Mouse (Mus musculus) E14TG2a.4 (cell line): Measurements from ENCODE around the gene Gm11042.

Experiments
- H3K27me3 ChIP-seq: 2 replicates; pipeline ENCODE4 v1.6.1; 2014; ENCODE audit warnings: low read length, control low read depth; ENCODE audit not compliant: insufficient read depth
- H3K36me3 ChIP-seq: 2 replicates; pipeline ENCODE4 v1.6.1; 2014; ENCODE audit warnings: low read length, control low read depth; ENCODE audit not compliant: insufficient read depth
- H3K4me1 ChIP-seq: replicated peaks from 2 replicates; pipeline ENCODE4 v1.6.1; 2014; ENCODE audit warnings: low read depth, low read length, control low read depth
- H3K4me3 ChIP-seq: replicated peaks from 2 replicates; pipeline ENCODE4 v1.5.1; 2014; ENCODE audit warnings: mild to moderate bottlenecking, low read length
- H3K9me3 ChIP-seq: 2 replicates; pipeline ENCODE4 v1.6.1; 2014; ENCODE audit warnings: low read length, control low read depth
- CTCF ChIP-seq: conservative IDR thresholded peaks from 2 replicates; pipeline ENCODE4 v1.5.1; 2014; ENCODE audit warnings: low read length
- NANOG ChIP-seq: IDR thresholded peaks from 2 replicates; pipeline ENCODE4 v1.6.1; 2014; ENCODE audit warnings: borderline replicate concordance, low read length, mixed read lengths
- POU5F1 ChIP-seq: IDR thresholded peaks from 2 replicates; pipeline ENCODE4 v1.6.1; 2014; ENCODE audit warnings: low read length, borderline replicate concordance

The Gm11042 gene

DNA sequence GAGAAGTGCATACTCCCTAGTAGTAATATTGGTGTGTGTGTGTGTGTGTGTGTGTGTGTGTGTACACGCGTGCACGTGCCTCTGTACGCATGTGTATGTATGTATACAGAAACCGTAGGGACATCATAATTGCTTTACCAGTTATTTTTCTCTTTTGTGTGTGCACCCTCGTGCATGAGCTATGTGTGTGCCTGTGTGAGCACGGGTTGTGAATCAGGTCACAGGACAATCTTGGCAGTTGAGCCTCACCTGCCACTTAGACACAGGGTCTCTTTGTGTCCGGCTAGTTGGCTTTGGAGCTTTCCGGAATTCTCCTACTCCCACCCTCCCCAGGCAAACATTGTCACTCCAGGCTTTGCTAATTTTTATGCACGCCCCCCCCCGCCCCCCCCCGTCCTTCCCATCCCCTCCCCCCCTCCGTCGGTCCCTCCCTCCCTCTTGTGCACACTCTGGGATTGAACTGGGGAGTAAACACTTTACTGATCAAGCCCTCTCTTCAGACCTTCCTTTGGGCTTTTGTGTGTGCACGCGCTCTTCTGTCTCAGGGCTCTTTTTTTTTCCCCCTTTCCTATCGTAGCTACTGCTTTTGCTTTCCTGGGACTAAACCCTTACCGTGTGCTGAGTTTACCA lies at the start of gene Gm11042:
Gm11042 (minus strand) TSS at position 51 of the 630 bp plus-strand sequence.
- no peaks in the 10 kb centered on the region for H3K36me3 ChIP-seq
- H3K4me1 ChIP-seq = peaks cover 20% of the 10 kb centered on the region
- H3K4me3 ChIP-seq = peak within 1 kb of the TSS; percentile 75
- no peaks in the 10 kb centered on the region for H3K27me3 ChIP-seq
- no peaks in the 10 kb centered on the region for H3K9me3 ChIP-seq
- TF ChIP-seq NANOG = no peak
- TF ChIP-seq CTCF = no peak
- TF ChIP-seq POU5F1 = no peak

DNA sequence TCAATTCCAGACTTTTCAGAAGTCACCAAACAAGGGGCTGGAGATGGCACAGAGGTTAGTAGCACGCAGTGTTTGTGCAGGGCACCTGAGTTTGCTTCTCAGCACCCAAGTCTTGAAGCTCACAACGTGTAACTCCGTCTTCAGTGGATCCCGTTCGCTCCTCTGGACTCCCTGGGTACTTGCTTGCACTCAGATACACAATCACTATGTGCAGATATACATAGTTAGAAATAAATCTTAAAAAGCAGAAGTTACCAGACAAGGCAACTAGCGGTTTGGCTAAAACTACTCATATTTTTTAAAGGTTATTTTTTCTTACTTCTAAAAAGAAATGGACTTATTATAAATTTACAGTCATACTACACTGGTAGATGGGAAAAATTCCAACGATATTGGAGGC lies 48.3 kb upstream of the Gm11042 start:
- TF ChIP-seq NANOG = no peak
- TF ChIP-seq CTCF = no peak
- no peak for TF ChIP-seq POU5F1
- H3K36me3 ChIP-seq = no peaks in the 10 kb centered on the region
- no peaks in the 10 kb centered on the region for H3K4me1 ChIP-seq
- H3K27me3 ChIP-seq = no peaks in the 10 kb centered on the region
- H3K4me3 ChIP-seq = no peak overlapping the region
- no peaks in the 10 kb centered on the region for H3K9me3 ChIP-seq

DNA sequence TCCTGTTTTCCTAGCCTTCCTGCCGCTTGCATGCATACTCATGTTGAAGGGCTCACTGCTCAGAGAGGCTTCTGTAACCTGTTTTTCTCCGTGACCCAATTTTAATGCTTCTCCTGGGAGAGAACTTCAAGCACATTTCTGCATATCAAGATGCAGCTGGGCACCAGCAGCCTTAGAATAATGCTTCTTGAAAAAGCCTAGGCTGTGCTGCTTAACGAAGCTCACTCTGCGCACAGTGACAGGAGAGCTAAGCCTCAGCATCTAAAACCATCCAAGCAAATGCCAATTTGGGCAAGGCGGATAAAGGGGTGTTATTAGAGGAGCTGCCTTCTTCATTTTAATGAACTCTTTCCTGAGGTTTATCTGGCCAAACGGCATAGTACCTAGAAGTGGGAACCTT lies 46.9 kb upstream of the Gm11042 start:
- Histone ChIP-seq H3K4me1 (no peaks in the 10 kb centered on the region), H3K36me3 (no peaks in the 10 kb centered on the region)

DNA sequence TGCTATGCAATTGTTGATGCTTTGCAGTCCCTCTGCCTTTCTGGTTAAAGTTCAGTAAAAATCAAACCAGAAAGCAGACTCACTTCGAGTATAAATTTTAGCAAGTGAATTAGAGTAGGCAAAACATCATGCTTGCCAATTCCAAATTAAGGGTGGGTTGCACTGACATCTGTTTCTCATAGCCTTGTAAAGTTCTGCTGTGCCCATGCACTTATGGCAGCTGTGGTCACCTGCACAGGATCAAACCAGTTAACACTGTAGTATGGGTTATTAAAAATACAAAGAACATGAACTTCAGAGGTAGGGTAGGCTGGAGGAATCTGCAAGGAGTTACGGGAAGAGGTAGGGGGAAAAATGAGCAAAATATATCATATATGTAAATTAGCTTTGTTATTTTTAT lies 46.3 kb upstream of the Gm11042 start:
- no peak overlapping the region for H3K4me3 ChIP-seq
- H3K9me3 ChIP-seq = no peaks in the 10 kb centered on the region
- H3K27me3 ChIP-seq = no peaks in the 10 kb centered on the region
- H3K36me3 ChIP-seq = no peaks in the 10 kb centered on the region
- no peaks in the 10 kb centered on the region for H3K4me1 ChIP-seq
- TF ChIP-seq NANOG (no peak), POU5F1 (no peak), CTCF (no peak)

More for the DNA sequence above, 46.9 kb upstream of the Gm11042 start:
- Histone ChIP-seq H3K4me3 (no peak overlapping the region), H3K27me3 (no peaks in the 10 kb centered on the region), H3K9me3 (no peaks in the 10 kb centered on the region)
- TF ChIP-seq POU5F1 (no peak), CTCF (no peak), NANOG (no peak)

DNA sequence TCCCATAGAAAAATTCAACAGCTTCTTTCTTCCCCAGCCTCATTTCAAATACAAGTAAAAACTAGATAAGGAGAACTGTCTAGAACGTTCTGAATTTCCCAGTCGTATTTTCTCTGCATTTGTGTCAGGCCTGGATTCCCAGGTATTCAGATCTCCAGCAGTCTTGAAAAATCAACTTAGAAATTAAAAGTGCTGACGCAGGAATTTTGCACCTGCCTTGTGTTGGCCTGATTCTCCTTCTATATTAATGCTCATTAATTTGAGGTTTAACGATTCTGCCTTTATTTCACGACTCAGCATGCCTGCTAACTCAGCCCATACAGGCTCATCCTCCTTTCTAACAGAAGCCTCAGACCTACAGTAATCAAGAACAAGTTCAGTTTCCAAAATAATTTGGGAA lies 43.6 kb upstream of the Gm11042 start:
- Histone ChIP-seq H3K9me3 (no peaks in the 10 kb centered on the region), H3K4me3 (no peak overlapping the region), H3K27me3 (no peaks in the 10 kb centered on the region), H3K4me1 (no peaks in the 10 kb centered on the region), H3K36me3 (no peaks in the 10 kb centered on the region)
- TF ChIP-seq NANOG (no peak), CTCF (no peak), POU5F1 (no peak)

DNA sequence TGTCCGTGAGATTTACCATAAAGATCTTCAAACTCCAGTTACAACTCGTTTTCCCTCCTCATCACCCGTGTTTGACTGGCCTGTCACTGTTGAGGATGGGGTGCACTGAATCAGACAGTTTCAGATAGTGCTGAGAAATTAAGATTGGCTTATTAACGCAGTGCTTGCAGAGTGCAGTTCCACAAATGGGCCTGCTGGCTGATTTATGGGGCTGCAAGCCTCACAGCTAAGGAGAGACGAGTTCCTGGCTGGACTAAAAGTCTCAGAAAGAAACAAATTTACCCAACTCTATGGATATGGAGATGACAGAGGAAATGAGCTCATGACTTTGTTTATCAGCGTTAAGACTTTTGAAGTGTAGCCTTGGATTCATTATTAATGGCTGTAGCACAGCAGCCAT lies 41.6 kb upstream of the Gm11042 start:
- Histone ChIP-seq H3K4me3 (no peak overlapping the region), H3K36me3 (no peaks in the 10 kb centered on the region), H3K9me3 (no peaks in the 10 kb centered on the region), H3K27me3 (no peaks in the 10 kb centered on the region), H3K4me1 (no peaks in the 10 kb centered on the region)
- TF ChIP-seq CTCF (no peak), NANOG (no peak), POU5F1 (no peak)

DNA sequence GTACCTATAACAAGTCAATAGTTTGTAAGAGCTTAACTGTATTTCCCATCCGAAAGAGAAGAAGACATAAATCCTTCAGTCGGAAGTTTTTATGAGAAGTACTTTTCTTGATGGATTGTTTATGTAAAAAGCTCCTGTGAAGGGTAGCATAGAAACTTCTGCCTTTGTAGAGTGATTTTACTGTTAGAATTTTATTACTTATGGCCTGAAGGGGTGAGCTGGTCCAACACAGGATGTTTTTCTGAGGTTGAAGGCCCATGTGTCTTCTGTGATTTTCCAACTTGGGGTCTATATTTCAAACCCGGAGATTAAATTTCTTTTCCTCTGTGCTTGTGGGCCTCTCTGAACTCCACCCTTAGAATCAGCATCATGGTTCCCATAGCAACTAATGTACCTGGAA lies 26.5 kb upstream of the Gm11042 start:
- Histone ChIP-seq H3K27me3 (no peaks in the 10 kb centered on the region; the same call in 1 of the 2 replicates), H3K4me1 (no peaks in the 10 kb centered on the region), H3K9me3 (no peaks in the 10 kb centered on the region), H3K4me3 (no peak overlapping the region), H3K36me3 (no peaks in the 10 kb centered on the region)
- TF ChIP-seq POU5F1 = no peak
- no peak for TF ChIP-seq NANOG
- TF ChIP-seq CTCF = no peak

DNA sequence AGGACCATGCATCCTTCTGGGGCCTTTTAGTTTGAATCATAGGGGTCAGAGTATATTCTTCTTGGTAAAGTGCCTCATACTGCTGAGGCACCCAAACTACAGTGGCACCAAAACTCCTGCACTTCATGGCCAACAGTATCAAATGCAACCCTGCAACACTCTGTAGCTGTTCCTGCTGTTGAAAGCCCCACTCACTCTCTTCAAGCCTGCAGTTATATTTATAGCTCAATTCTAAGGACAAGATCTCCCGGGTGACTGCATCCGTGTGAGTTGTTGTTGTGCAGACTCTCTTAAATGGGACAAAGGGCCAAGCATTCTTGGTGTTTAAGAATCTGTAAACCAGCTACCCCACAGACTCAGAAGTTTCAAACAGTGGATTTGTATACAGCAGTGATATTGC lies 23.9 kb upstream of the Gm11042 start:
- H3K36me3 ChIP-seq = no peaks in the 10 kb centered on the region
- H3K4me1 ChIP-seq = no peaks in the 10 kb centered on the region
- no peak overlapping the region for H3K4me3 ChIP-seq
- no peak for TF ChIP-seq NANOG
- TF ChIP-seq POU5F1 = no peak
- no peak for TF ChIP-seq CTCF
- no peaks in the 10 kb centered on the region for H3K27me3 ChIP-seq
- H3K9me3 ChIP-seq = no peaks in the 10 kb centered on the region

DNA sequence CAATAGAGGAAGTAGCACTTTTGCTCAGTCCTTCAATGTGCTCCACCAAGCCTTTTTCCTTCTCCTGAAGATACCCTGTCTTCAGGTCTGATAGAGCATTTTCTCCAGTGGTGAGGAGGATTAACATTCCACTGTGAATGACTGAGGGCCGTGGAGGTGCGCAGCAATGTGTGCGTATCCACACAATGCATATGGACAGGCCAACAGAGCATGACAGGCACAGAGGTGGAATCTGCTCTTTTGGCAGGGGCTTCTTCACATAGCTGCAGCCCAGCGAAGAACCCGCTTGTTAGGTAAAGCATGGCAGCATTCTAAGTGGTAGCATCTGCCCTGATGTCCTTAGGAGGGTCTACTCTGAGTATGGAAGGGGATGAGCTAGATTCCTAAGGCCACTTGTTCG lies 17.5 kb upstream of the Gm11042 start:
- H3K4me3 ChIP-seq = no peak overlapping the region
- no peaks in the 10 kb centered on the region for H3K36me3 ChIP-seq
- peaks cover 3% of the 10 kb centered on the region; the same call in 1 of the 2 replicates for H3K27me3 ChIP-seq
- H3K4me1 ChIP-seq = no peaks in the 10 kb centered on the region
- no peaks in the 10 kb centered on the region; the same call in 1 of the 2 replicates for H3K9me3 ChIP-seq
- TF ChIP-seq POU5F1 = no peak
- TF ChIP-seq NANOG = no peak
- no peak for TF ChIP-seq CTCF
